Mouse (Mus musculus) lung, embryonic 16.5 days (tissue): Measurements from ENCODE around the gene Pim1. TPM values are rescaled to one million over a fixed set of nuclear protein-coding genes. Genes with fewer than 3 reads are reported as not detected.

Experiments
- ATAC-seq: fragments of 200-750 bp; cut with Nextera tagmentation; 2 replicates; pipeline ENCODE4 v1.8.0; 2017; ENCODE audit warnings: low read depth, mild to moderate bottlenecking, moderate library complexity
- H3K27ac ChIP-seq: fragments of 300-500 bp; sonication (generic); 2 replicates; pipeline ENCODE4 v1.5.1; 2014; ENCODE audit warnings: mild to moderate bottlenecking, control low read depth, low read length
- H3K27me3 ChIP-seq: fragments of 300-500 bp; sonication (generic); 2 replicates; pipeline ENCODE4 v1.6.1; 2014; ENCODE audit warnings: low read depth, low read length, mixed read lengths; ENCODE audit not compliant: control insufficient read depth, insufficient read depth
- H3K36me3 ChIP-seq: fragments of 300-500 bp; sonication (generic); 2 replicates; pipeline ENCODE4 v1.6.1; 2014; ENCODE audit warnings: low read length; ENCODE audit not compliant: control insufficient read depth, insufficient read depth
- H3K4me1 ChIP-seq: fragments of 300-500 bp; sonication (generic); replicated peaks from 2 replicates; pipeline ENCODE4 v1.6.1; 2014; ENCODE audit warnings: low read length, mixed read lengths; ENCODE audit not compliant: control insufficient read depth, insufficient read depth
- H3K4me2 ChIP-seq: fragments of 300-500 bp; sonication (generic); 2 replicates; pipeline ENCODE4 v1.6.1; 2014; ENCODE audit warnings: low read depth, low read length, control low read depth
- H3K4me3 ChIP-seq: fragments of 300-500 bp; sonication (generic); 2 replicates; pipeline ENCODE4 v1.5.1; 2014; ENCODE audit warnings: mild to moderate bottlenecking, low read length, control low read depth
- H3K9ac ChIP-seq: fragments of 300-500 bp; sonication (generic); 2 replicates; pipeline ENCODE4 v1.6.1; 2014; ENCODE audit warnings: low read length, control low read depth
- H3K9me3 ChIP-seq: fragments of 300-500 bp; sonication (generic); 2 replicates; pipeline ENCODE4 v1.6.1; 2016; ENCODE audit warnings: low read length; ENCODE audit not compliant: control insufficient read depth
- WGBS: fragments of 180-500 bp; shearing (Covaris S2); extraction: QIAGEN DNeasy Blood & Tissue Kit; methylation state at CpG from one replicate; pipeline ENCODE4 v1.1.7; 2014; 5-methylcytosine and 5-hydroxymethylcytosine counted together
- polyA plus RNA-seq: library from polyadenylated mRNA; unstranded; fragments of >200 nt; fragmentation: Nextera tagmentation; extraction: Ambion mirVana; gene quantifications from 2 replicates; pipeline ENCODE4 v1.2.1, GENCODE M21; 2015

The Pim1 gene
- polyA plus RNA-seq, 1 experiment from 2014 or later, result 15.6 TPM

DNA sequence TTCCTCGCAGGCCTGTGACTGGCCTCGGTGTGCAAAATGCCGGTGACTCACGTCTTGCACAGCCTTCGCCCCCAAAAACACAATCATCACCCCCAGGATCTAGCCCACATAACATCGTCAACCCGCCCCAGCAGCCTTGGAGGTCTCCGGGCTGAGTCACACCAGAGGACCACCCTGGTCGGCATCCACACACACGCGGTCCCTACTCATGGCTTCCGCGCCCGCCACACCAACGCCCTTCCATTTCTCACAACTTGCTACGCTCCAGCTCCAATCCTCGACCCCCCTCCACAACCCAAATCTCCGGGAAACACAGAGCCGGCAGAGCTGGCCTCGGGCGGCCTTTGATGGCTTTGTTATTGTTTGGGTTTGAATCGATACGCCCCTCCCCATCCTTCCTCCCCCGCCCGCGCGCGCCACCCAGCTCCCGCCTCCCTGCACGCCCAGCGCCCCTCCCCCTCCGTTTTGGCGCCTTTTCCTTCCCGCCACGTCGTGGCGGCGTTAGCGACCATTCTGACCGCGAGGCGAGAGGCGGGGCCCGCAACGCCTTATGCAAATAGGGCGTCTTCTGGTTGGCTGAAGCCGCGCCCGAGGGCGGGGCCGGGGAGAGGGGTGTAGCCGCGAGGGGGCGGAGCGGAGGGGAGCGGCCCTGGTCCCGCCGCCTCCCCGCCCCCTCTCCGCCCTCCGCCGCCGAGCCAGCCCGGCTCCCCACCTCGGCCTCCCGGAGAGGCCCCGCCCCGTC, 411 bp upstream of the Pim1 start:
- peaks cover 18% of the 10 kb centered on the region for H3K4me1 ChIP-seq
- peak; percentile 95 for ATAC-seq
- H3K9ac ChIP-seq, result peak overlapping the region; percentile 78
- H3K4me2 ChIP-seq, result peak overlapping the region; percentile 86
- under 1% methylated on average over 62 of the region's 68 CpGs for WGBS
- no peaks in the 10 kb centered on the region for H3K9me3 ChIP-seq
- H3K36me3 ChIP-seq, result peaks cover 2% of the 10 kb centered on the region; the same call in 1 of the 2 replicates
- H3K4me3 ChIP-seq, result peak overlapping the region; percentile 78
- peak overlapping the region; percentile 94 for H3K27ac ChIP-seq
- H3K27me3 ChIP-seq, result no peaks in the 10 kb centered on the region

DNA sequence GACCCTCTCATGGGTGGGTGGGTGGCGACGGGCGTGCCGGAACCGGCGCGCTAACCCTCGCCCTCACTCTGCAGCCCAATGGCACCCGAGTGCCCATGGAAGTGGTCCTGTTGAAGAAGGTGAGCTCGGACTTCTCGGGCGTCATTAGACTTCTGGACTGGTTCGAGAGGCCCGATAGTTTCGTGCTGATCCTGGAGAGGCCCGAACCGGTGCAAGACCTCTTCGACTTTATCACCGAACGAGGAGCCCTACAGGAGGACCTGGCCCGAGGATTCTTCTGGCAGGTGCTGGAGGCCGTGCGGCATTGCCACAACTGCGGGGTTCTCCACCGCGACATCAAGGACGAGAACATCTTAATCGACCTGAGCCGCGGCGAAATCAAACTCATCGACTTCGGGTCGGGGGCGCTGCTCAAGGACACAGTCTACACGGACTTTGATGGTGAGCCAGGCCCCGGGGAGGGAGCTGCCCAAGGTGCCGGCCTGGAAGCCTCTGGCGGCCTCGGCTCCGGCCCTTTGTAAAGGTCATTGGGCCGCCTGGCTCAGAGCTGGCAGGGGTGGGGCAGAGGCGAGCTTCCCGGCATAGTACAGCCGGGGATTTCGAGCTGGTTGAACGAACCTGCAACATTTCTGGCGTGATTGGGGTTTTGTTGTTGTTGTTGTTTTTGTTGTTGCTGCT, 1.2 kb downstream of the Pim1 start:
- peaks cover 2% of the 10 kb centered on the region; the same call in 1 of the 2 replicates for H3K36me3 ChIP-seq
- H3K4me2 ChIP-seq, result peak overlapping the region; percentile 93
- H3K4me1 ChIP-seq, result peaks cover 18% of the 10 kb centered on the region
- H3K9me3 ChIP-seq, result no peaks in the 10 kb centered on the region
- ATAC-seq, result no peak
- under 1% methylated on average over 48 of the region's 48 CpGs for WGBS
- H3K9ac ChIP-seq, result peak overlapping the region; percentile 85
- H3K27me3 ChIP-seq, result no peaks in the 10 kb centered on the region
- H3K27ac ChIP-seq, result peak overlapping the region; percentile 71
- H3K4me3 ChIP-seq, result peak overlapping the region; percentile 78

DNA sequence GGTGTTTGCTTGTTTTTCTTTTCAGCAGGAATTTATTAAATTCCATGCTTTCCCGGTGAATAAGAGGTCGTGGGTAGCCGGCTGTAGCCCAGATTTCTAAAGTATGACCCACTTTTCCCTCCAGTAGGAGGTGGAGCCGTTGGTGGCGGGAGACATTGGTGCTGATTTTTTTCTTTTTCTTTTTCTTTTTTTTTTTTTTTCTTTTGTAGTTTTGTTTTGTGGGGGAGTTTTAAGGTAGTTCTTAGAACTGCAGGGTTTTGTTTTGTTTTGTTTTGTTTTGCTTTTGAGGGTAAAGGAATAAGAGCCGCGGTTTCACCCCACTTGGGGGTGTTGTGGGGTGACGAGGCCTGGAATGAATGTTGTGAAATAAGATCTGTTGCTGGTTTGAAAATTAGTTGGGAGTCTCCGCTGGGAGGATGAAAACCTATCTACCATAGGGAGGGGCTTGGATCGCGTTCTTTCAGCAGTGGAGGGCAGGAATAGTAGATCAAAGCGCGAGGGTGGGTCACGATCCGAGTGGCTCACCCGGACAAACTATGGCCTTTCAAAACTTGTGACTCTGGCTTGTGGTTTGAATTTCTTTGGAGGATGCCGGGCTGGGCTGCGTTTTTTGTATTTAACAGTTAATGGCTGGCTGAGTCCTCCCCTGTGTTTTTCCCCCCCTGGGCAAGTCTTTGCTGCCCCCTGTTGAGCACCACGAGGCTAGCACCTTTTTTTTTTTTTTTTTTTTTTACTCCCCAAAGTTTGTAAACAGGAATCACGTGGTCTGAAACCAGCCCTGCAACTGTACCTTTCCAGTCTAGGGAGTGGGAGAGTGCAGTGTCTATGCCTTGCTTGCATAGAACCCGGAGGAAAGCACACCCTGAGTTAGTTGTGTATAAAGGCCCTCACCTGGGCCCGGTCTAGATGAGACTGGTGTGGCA, 2.0 kb downstream of the Pim1 start:
- Histone ChIP-seq H3K4me1 (peaks cover 18% of the 10 kb centered on the region), H3K4me2 (peak overlapping the region; percentile 93), H3K27ac (peak overlapping the region; percentile 72), H3K36me3 (peaks cover 2% of the 10 kb centered on the region; the same call in 1 of the 2 replicates), H3K4me3 (peak overlapping the region; percentile 78), H3K9ac (peak overlapping the region; percentile 85), H3K27me3 (no peaks in the 10 kb centered on the region), H3K9me3 (no peaks in the 10 kb centered on the region)
- ATAC-seq, result 0 out of 2 replicates have a peak, but pooled peaks have one; percentile 0
- WGBS, result 1% methylated on average over 22 of the region's 22 CpGs

DNA sequence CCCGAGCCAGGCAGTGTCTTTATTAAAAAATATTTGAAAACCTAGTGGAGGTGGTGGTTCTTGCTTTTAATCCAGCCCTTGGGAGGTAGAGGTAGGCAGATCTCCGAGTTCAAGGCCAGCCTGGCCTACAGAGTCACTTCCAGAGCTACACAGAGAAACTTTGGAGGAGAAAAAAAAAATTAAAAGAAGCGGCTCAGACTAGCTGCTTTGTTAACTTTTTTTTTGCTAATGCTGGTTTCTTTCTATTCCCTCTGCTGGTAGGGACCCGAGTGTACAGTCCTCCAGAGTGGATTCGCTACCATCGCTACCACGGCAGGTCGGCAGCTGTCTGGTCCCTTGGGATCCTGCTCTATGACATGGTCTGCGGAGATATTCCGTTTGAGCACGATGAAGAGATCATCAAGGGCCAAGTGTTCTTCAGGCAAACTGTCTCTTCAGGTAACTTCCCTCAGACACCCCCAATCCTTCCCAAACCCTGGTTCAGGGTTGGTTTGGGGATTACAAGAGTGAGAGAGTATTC, 3.0 kb downstream of the Pim1 start:
- WGBS, result 75% methylated on average over 11 of the region's 11 CpGs
- no peak for ATAC-seq
- Histone ChIP-seq H3K9ac (no peak overlapping the region), H3K27ac (no peak overlapping the region), H3K27me3 (no peaks in the 10 kb centered on the region), H3K4me3 (peak overlapping the region; percentile 78), H3K36me3 (peaks cover 2% of the 10 kb centered on the region; the same call in 1 of the 2 replicates), H3K4me2 (peak overlapping the region; percentile 93), H3K4me1 (peaks cover 21% of the 10 kb centered on the region), H3K9me3 (no peaks in the 10 kb centered on the region)

DNA sequence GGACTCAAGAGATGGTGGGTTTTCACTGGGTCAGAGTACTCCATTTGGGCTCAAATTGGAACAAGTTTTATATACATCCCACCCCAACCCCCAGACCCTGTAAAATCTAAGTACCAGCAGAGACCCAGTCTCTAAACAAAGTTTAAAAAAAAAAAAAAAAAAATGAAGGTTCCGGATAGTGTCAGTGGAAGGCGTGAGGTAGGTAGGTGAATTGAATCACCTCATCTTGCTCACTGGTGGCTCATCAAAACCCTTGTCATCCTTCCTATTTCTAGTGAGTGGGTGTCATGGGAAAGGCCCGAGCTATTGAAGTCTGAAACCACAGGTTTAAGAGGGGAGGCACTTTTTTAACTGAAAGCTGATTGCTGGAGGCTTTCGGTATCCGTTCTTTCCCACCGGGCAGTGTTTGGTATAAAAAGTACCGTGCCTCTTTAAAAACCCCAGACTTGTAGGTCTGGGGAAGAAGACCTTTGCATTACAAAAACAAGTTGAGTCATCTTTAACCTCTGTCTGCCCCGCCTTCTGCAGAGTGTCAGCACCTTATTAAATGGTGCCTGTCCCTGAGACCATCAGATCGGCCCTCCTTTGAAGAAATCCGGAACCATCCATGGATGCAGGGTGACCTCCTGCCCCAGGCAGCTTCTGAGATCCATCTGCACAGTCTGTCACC, 3.6 kb downstream of the Pim1 start:
- no peaks in the 10 kb centered on the region for H3K9me3 ChIP-seq
- ATAC-seq, result no peak
- H3K4me2 ChIP-seq, result no peak overlapping the region
- H3K4me1 ChIP-seq, result peaks cover 15% of the 10 kb centered on the region
- no peak overlapping the region for H3K9ac ChIP-seq
- H3K27me3 ChIP-seq, result no peaks in the 10 kb centered on the region
- peaks cover 2% of the 10 kb centered on the region; the same call in 1 of the 2 replicates for H3K36me3 ChIP-seq
- no peak overlapping the region for H3K4me3 ChIP-seq
- no peak overlapping the region for H3K27ac ChIP-seq
- WGBS, result 63% methylated on average over 10 of the region's 10 CpGs

DNA sequence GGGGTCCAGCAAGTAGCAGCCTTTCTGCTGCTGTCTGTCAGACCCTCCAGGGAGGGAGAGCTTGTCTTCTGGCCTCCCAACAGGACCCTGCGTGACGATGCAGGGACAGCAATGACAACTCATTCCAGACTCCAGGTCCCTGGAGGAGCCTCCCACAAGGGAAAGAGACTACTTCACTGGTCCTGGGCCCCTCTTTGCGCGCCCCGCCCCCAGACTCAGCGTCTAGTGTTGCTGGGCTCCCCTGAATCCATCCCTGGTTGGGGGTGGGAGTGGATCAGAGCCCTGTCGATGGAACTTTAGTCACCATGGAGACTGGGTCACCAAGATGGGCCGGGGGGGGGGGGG, 4.2 kb downstream of the Pim1 start:
- ATAC-seq, result no peak
- peaks cover 2% of the 10 kb centered on the region; the same call in 1 of the 2 replicates for H3K36me3 ChIP-seq
- no peak overlapping the region for H3K27ac ChIP-seq
- no peaks in the 10 kb centered on the region for H3K27me3 ChIP-seq
- no peak overlapping the region for H3K4me2 ChIP-seq
- H3K9ac ChIP-seq, result no peak overlapping the region
- WGBS, result 63% methylated on average over 7 of the region's 8 CpGs
- H3K4me3 ChIP-seq, result no peak overlapping the region
- H3K4me1 ChIP-seq, result peaks cover 12% of the 10 kb centered on the region
- H3K9me3 ChIP-seq, result no peaks in the 10 kb centered on the region

DNA sequence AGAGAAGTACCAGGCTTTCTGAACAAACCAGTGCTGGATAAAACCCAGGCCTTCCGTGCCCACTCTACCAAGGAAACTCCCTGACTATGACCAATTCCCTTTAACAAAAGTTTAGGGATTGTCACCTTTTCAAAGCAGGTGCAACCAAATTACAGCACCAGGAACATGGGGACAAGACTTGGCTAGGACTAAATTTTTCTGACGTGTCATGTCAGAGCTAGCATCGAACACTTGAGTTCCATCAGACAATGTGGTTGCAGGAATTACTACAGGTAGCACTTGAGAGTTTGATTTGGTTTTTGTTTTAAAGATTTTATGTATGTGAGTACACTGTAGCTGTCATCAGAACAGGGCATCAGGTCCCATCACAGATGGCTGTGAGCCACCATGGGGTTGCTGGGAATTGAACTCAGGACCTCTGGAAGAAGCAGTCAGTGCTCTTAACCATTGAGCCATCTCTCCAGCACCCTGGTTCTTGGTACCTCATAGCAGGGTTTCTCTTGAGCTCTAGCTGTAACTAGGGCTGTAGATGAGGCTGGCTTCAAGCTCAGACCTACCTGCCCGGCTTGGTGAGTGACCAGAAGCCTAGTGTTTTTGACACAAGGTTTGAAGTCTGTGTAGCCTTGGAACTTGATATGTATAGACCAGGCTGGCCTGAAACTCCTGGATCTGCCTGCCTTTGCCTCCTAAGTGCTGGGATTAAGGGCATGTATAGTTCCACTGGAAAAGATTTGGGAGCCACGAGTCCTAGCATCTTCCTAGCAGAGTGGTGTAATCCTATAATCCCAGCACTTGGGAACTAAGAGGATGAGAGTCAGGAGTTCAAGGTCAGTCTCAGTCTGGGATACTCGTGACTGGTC, 5.9 kb downstream of the Pim1 start:
- 71% methylated on average over 6 of the region's 6 CpGs for WGBS
- H3K4me2 ChIP-seq, result no peak overlapping the region
- H3K27ac ChIP-seq, result no peak overlapping the region
- no peaks in the 10 kb centered on the region for H3K27me3 ChIP-seq
- H3K9ac ChIP-seq, result no peak overlapping the region
- peaks cover 2% of the 10 kb centered on the region; the same call in 1 of the 2 replicates for H3K36me3 ChIP-seq
- H3K4me1 ChIP-seq, result peaks cover 12% of the 10 kb centered on the region
- H3K4me3 ChIP-seq, result no peak overlapping the region
- H3K9me3 ChIP-seq, result no peaks in the 10 kb centered on the region
- no peak for ATAC-seq

DNA sequence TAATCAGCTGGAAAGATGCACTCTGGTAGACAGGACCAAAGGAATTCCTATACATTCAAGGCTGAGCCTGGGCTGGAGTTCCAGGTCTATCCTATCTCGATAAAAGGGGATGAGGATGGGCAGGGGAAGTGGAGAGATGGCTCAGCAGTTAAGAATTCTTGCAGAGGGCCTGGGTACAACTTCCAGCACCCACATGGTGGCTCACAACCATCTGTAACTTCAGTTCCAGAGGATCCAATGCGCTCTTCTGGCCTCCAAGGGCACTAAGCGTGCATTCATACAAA, 6.5 kb downstream of the Pim1 start:
- Histone ChIP-seq H3K27ac (no peak overlapping the region), H3K36me3 (peaks cover 2% of the 10 kb centered on the region; the same call in 1 of the 2 replicates), H3K4me2 (no peak overlapping the region), H3K9ac (no peak overlapping the region), H3K27me3 (no peaks in the 10 kb centered on the region), H3K9me3 (no peaks in the 10 kb centered on the region), H3K4me3 (no peak overlapping the region), H3K4me1 (peaks cover 12% of the 10 kb centered on the region)
- no peak for ATAC-seq
- 93% methylated on average over 3 of the region's 3 CpGs for WGBS
